14 mouse cellular contexts compared by ENCODE assay signal in the genomic region with DNA sequence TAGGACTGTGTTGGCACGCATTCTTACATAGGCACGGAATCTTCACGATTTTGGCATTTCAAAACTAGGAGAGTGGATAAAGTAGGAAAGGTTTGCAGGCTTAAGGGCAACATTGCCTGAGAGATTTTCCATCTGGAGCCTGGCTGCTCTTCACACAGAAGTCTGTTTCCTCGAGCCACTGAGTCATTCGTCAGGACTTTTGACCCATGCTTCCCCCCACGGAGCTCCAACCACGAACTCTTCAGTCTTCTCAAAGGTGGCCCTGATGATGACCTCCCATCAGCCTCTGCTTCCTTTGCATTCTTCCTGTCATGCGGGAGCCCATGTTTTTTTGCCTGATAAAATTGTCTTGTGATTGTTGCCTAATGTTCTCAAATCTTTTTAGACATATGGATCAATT.
"Had no signal": no experiment of that assay in that cellular context is flagged by ENCODE, and none has a peak within 500 bp of the region (broad histone marks: within the 10 kb centered on the region; RNA-seq: fewer than 3 reads in every experiment).

No protein-coding gene starts in this region.

- H3K4me3 ChIP-seq: left cerebral cortex, adult 2 months; liver, embryonic 13.5 days; megakaryocyte, embryonic 14.5 days; midbrain, embryonic 10.5 days; midbrain, embryonic 13.5 days; myocyte had no signal

- DNase-seq: kidney, adult 9 months; kidney, postnatal 14 days; layer of hippocampus, postnatal 36 days; liver, embryonic 13.5 days; lung, adult 2 months; lung, postnatal 36 days; thymus, postnatal 25 days had no signal

- H3K36me3 ChIP-seq: liver, embryonic 13.5 days; midbrain, embryonic 10.5 days; midbrain, embryonic 13.5 days had no signal

- H3K9ac ChIP-seq: liver, embryonic 13.5 days; midbrain, embryonic 13.5 days had no signal

- ATAC-seq: lung, postnatal 0 days; midbrain, embryonic 13.5 days; midbrain, embryonic 16.5 days had no signal

- H3K27me3 ChIP-seq: liver, embryonic 13.5 days; megakaryocyte, embryonic 14.5 days; midbrain, embryonic 13.5 days had no signal

- H3K4me2 ChIP-seq: liver, embryonic 13.5 days; midbrain, embryonic 13.5 days had no signal

- H3K9me3 ChIP-seq: midbrain, embryonic 10.5 days; midbrain, embryonic 13.5 days had no signal

- H3K27ac ChIP-seq: left cerebral cortex, adult 2 months; liver, embryonic 13.5 days; midbrain, embryonic 10.5 days; midbrain, embryonic 13.5 days had no signal

- H3K4me1 ChIP-seq: liver, embryonic 13.5 days; megakaryocyte, embryonic 14.5 days; midbrain, embryonic 10.5 days; midbrain, embryonic 13.5 days had no signal
